ENCODE assay signal across 10 mouse cellular contexts in genomic region chr10:120707771-120708750, GRCm38 (mm10).
DNase-seq lines count a peak whose midpoint lies in the region; ATAC-seq and TF ChIP-seq lines count a peak whose summit lies in the region.
"Had no signal": no experiment of that assay in that cellular context is flagged by ENCODE, and none has a peak within 500 bp of the region (broad histone marks: within the 10 kb centered on the region; RNA-seq: fewer than 3 reads in every experiment).

No protein-coding gene starts in this region.

- no peak for TF ChIP-seq POLR2A in cerebellum, adult 2 months (IDR thresholded peaks at IDR 0.05; ENCODE audit: borderline replicate concordance, insufficient read depth, low read length)

- TF ChIP-seq CTCF in cerebellum, adult 2 months (IDR thresholded peaks at IDR 0.05; ENCODE audit: borderline replicate concordance, insufficient read depth, low read depth, low read length): no peak

- H3K36me3 ChIP-seq in kidney, embryonic 15.5 days: no peaks in the 10 kb centered on the region
- no peaks in the 10 kb centered on the region for H3K36me3 ChIP-seq in embryonic facial prominence, embryonic 12.5 days
- no peaks in the 10 kb centered on the region for H3K36me3 ChIP-seq in intestine, embryonic 16.5 days (ENCODE audit: control insufficient read depth, insufficient read depth, low read length)
- H3K36me3 ChIP-seq in midbrain, embryonic 13.5 days: no peaks in the 10 kb centered on the region

- peaks cover 35% of the 10 kb centered on the region for H3K4me1 ChIP-seq in kidney, embryonic 15.5 days
- H3K4me1 ChIP-seq in embryonic facial prominence, embryonic 12.5 days: peaks cover 29% of the 10 kb centered on the region
- peaks cover 26% of the 10 kb centered on the region for H3K4me1 ChIP-seq in intestine, embryonic 16.5 days (ENCODE audit: control insufficient read depth, insufficient read depth, low read length)
- H3K4me1 ChIP-seq in midbrain, embryonic 13.5 days (replicated peaks): peaks cover 22% of the 10 kb centered on the region
- no peaks in the 10 kb centered on the region for H3K4me1 ChIP-seq in cerebellum, adult 2 months (ENCODE audit: control insufficient read depth, insufficient read depth, low read length)

- H3K4me3 ChIP-seq in kidney, embryonic 15.5 days (replicated peaks): no peak overlapping the region
- H3K4me3 ChIP-seq in embryonic facial prominence, embryonic 12.5 days: no peak overlapping the region
- no peak overlapping the region for H3K4me3 ChIP-seq in intestine, embryonic 16.5 days (ENCODE audit: low read length)
- no peak overlapping the region for H3K4me3 ChIP-seq in midbrain, embryonic 13.5 days (replicated peaks)
- no peak overlapping the region for H3K4me3 ChIP-seq in cerebellum, adult 2 months (replicated peaks; ENCODE audit: insufficient read depth, low read depth, low read length)

- H3K4me2 ChIP-seq in kidney, embryonic 15.5 days: peak overlapping the region; percentile 42
- peak overlapping the region; percentile 27 for H3K4me2 ChIP-seq in embryonic facial prominence, embryonic 12.5 days (replicated peaks)
- peak overlapping the region; percentile 34 for H3K4me2 ChIP-seq in intestine, embryonic 16.5 days (ENCODE audit: low read depth, low read length)
- peak overlapping the region; percentile 39 for H3K4me2 ChIP-seq in midbrain, embryonic 13.5 days (replicated peaks)

- no peak overlapping the region for H3K9ac ChIP-seq in kidney, embryonic 15.5 days
- H3K9ac ChIP-seq in embryonic facial prominence, embryonic 12.5 days: peak overlapping the region; percentile 42; the same call in 1 of the 2 replicates
- H3K9ac ChIP-seq in intestine, embryonic 16.5 days (ENCODE audit: low read depth, low read length): peak overlapping the region; percentile 48
- H3K9ac ChIP-seq in midbrain, embryonic 13.5 days (replicated peaks): no peak overlapping the region

- ATAC-seq in kidney, embryonic 15.5 days (replicated peaks; ENCODE audit: low FRiP score): peak; percentile 63; the same call in 1 of the 2 replicates
- ATAC-seq in embryonic facial prominence, embryonic 12.5 days (ENCODE audit: insufficient number of reproducible peaks, insufficient read depth, low FRiP score, low TSS enrichment): peak; percentile 49; the same call in 1 of the 2 replicates
- ATAC-seq in intestine, embryonic 16.5 days: peak; percentile 68
- ATAC-seq in midbrain, embryonic 13.5 days: peak; percentile 45; the same call in 1 of the 2 replicates
- ATAC-seq: Patski had no signal

- peak overlapping the region; percentile 79 for H3K27ac ChIP-seq in kidney, embryonic 15.5 days
- peak overlapping the region; percentile 82 for H3K27ac ChIP-seq in embryonic facial prominence, embryonic 12.5 days
- H3K27ac ChIP-seq in intestine, embryonic 16.5 days (ENCODE audit: low read length): peak overlapping the region; percentile 71
- H3K27ac ChIP-seq in midbrain, embryonic 13.5 days: no peak overlapping the region
- no peak overlapping the region for H3K27ac ChIP-seq in cerebellum, adult 2 months (ENCODE audit: insufficient read depth, low read length)
- H3K27ac ChIP-seq: macrophage had no signal

- no peaks in the 10 kb centered on the region for H3K9me3 ChIP-seq in kidney, embryonic 15.5 days (replicated peaks)
- 0 out of 2 replicates have a peak, but pooled peaks cover 4% of the 10 kb centered on the region for H3K9me3 ChIP-seq in embryonic facial prominence, embryonic 12.5 days
- H3K9me3 ChIP-seq in intestine, embryonic 16.5 days (ENCODE audit: control insufficient read depth, low read length): no peaks in the 10 kb centered on the region
- H3K9me3 ChIP-seq in midbrain, embryonic 13.5 days: no peaks in the 10 kb centered on the region

- WGBS in kidney, embryonic 15.5 days: 16% methylated on average over 20 of the region's 20 CpGs
- 13% methylated on average over 20 of the region's 20 CpGs for WGBS in embryonic facial prominence, embryonic 12.5 days
- WGBS in intestine, embryonic 16.5 days: 27% methylated on average over 20 of the region's 20 CpGs
- 22% methylated on average over 20 of the region's 20 CpGs for WGBS in midbrain, embryonic 13.5 days
- WGBS in cerebellum, adult 2 months: 46% methylated on average over 20 of the region's 20 CpGs

- no peak for DNase-seq in kidney, adult 8-10 months
- DNase-seq in layer of hippocampus, adult 8-10 months (ENCODE audit: low spot score in 2 of 2): no peak
- no peak for DNase-seq in cerebellum, adult 2 months
- DNase-seq in layer of hippocampus, adult 9-11 months: no peak

- no peaks in the 10 kb centered on the region for H3K27me3 ChIP-seq in kidney, embryonic 15.5 days
- no peaks in the 10 kb centered on the region for H3K27me3 ChIP-seq in embryonic facial prominence, embryonic 12.5 days
- H3K27me3 ChIP-seq in intestine, embryonic 16.5 days (replicated peaks; ENCODE audit: control insufficient read depth, insufficient read depth, low read length): no peaks in the 10 kb centered on the region
- peaks cover 7% of the 10 kb centered on the region; the same call in 1 of the 2 replicates for H3K27me3 ChIP-seq in midbrain, embryonic 13.5 days
- H3K27me3 ChIP-seq in cerebellum, adult 2 months (ENCODE audit: control insufficient read depth, insufficient read depth, low read length): peaks cover 1% of the 10 kb centered on the region; the same call in 1 of the 2 replicates
- H3K27me3 ChIP-seq: Patski had no signal

Comparison
In these comparisons a context has a peak if more than half of its experiments do, and no peak if none do; other contexts are left out.
1. H3K27ac ChIP-seq: peak in kidney, embryonic 15.5 days (single experiment), embryonic facial prominence, embryonic 12.5 days (single experiment) and intestine, embryonic 16.5 days (single experiment); none in midbrain, embryonic 13.5 days (single experiment) and cerebellum, adult 2 months (single experiment).
2. H3K9ac ChIP-seq: peak in embryonic facial prominence, embryonic 12.5 days (single experiment) and intestine, embryonic 16.5 days (single experiment); none in kidney, embryonic 15.5 days (single experiment) and midbrain, embryonic 13.5 days (single experiment).
3. Peak in every context shown above with its lines, with median percentiles within 50 percentile points of each other: ATAC-seq and H3K4me2 ChIP-seq.